Mouse (Mus musculus) neutrophil, adult 59 days (primary cell): ENCODE measurements around the gene Ddc. TPM values are rescaled to one million over a fixed set of nuclear protein-coding genes. Genes with fewer than 3 reads are reported as not detected.

Experiments
- total RNA-seq, 2 experiments: library from RNA; stranded (reverse); gene quantifications; 1 replicate in 1 of 2; 2 replicates in 1 of 2; pipeline ENCODE4 v1.2.4; 2023

Gene Ddc
- total RNA-seq = not detected

DNA sequence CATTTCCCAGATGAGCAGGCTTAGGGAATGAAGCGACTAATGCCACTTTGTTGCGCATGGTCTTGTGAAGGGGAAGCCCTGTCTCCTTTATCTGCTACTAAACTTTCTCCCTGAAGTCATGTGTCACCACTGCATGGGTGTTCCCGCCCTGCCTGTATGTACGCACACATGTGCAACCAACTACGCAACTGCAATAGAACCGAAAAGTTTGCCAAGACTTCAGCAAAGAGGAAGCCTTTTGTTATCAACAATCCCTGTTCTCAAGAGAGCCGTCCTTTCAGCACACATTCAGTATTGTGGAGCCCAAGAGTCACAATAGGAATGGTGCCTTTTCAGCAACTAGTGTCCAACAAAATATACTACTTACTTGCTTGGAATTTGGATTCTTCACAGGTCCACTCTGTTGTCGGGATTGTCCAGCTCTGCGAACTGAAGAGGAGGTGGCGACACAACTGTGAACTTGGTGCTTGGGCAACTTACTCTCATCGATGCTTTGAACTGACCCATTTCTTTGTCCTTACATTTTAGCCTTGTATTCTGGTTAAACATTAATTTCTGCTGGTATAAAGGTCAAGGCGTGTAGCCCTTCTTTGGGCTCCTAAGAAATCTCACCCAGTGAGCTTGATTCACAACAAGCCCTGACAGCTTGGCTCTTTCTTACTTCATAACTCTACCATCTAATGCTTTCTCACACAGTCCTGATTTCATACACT lies at the start of gene Ddc:
Gene Ddc (minus strand): TSS at position 500 of the 713 bp plus-strand sequence.

DNA sequence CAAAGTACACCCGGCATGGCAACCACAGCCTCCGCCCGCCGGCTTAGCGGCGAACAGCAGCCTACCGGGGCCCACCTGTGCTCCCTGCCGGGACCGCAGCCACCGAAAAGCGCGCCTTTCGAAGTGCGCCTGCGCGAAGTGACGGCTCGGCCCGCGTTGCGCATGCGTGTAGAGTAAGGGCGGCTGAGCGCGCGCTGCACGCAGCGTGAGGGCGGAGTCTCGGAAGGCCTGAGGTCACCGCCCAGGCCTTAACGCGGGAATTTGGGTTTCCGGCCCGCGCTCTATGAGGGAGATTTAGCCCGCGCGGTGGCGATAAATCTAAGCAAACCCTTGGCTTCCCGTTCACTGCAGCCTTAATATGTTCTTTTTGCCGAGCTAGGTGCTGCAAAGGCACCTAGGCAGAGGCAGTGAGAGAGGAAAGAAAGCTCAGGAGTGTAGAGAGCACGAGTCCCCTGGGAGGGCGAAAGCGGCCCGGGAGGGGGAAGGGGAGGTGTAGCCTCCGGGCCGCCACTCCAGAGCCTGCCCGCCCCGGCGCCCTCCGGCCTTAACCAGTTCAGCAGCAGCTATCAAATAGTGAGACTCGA lies 89.0 kb downstream of the Ddc start, which contains the start of gene Fignl1:
Gene Fignl1 (minus strand): TSS at position 143 of the 584 bp plus-strand sequence.

Other genes with a start within 250 kb of the Ddc start
- 100 to 1,000 TPM; 224 to 236 TPM for gene Ikzf1, start 213.1 kb downstream of the Ddc start, total RNA-seq
- 10 to 100 TPM; 15.4 to 15.7 TPM for gene Fignl1, start 89.2 kb downstream of the Ddc start, total RNA-seq
- 1 to 10 TPM in 1 of 2 experiments, under 1 TPM in 1; 0.49 to 1.3 TPM for gene Grb10, start 140.5 kb upstream of the Ddc start, total RNA-seq